Mouse (Mus musculus): ENCODE results near the gene Papln. TPM values are rescaled to one million over a fixed set of nuclear protein-coding genes. Genes with fewer than 3 reads are reported as not detected.

The Papln gene
- polyA plus RNA-seq, 1 experiment from 2014 or later = 1.4 TPM

- no peaks in the 10 kb centered on the region for H3K9me3 ChIP-seq (ENCODE audit: control insufficient read depth, low read depth, low read length)
- H3K36me3 ChIP-seq (ENCODE audit: control insufficient read depth, insufficient read depth, low read length) = peaks cover 56% of the 10 kb centered on the region
- 92% methylated on average over 10 of the region's 10 CpGs for WGBS
- no peak overlapping the region for H3K9ac ChIP-seq (replicated peaks; ENCODE audit: low read depth, low read length)
- H3K27me3 ChIP-seq (ENCODE audit: control insufficient read depth, insufficient read depth, low read length) = no peaks in the 10 kb centered on the region
- no peak overlapping the region for H3K27ac ChIP-seq (ENCODE audit: low read length)
- ATAC-seq (ENCODE audit: insufficient number of reproducible peaks, insufficient read depth, low FRiP score, low read depth) = no peak
- H3K4me1 ChIP-seq (ENCODE audit: control insufficient read depth, insufficient read depth, low read length) = no peaks in the 10 kb centered on the region
- H3K4me2 ChIP-seq (replicated peaks; ENCODE audit: low read depth, low read length) = no peak overlapping the region
- no peak overlapping the region for H3K4me3 ChIP-seq (ENCODE audit: low read depth, low read length)
Observed at GRCm38 (mm10) chr12:83734047-83734446, 29.4 kb upstream of the Papln start.

- Histone ChIP-seq H3K27ac (ENCODE audit: low read length) (no peak overlapping the region), H3K9me3 (ENCODE audit: control insufficient read depth, low read depth, low read length) (no peaks in the 10 kb centered on the region; the same call in 1 of the 2 replicates), H3K27me3 (ENCODE audit: control insufficient read depth, insufficient read depth, low read length) (no peaks in the 10 kb centered on the region), H3K4me2 (replicated peaks; ENCODE audit: low read depth, low read length) (no peak overlapping the region), H3K36me3 (ENCODE audit: control insufficient read depth, insufficient read depth, low read length) (peaks cover 40% of the 10 kb centered on the region), H3K4me3 (ENCODE audit: low read depth, low read length) (no peak overlapping the region), H3K9ac (replicated peaks; ENCODE audit: low read depth, low read length) (no peak overlapping the region), H3K4me1 (ENCODE audit: control insufficient read depth, insufficient read depth, low read length) (no peaks in the 10 kb centered on the region)
- WGBS = 79% methylated on average over 8 of the region's 8 CpGs
- no peak for ATAC-seq (ENCODE audit: insufficient number of reproducible peaks, insufficient read depth, low FRiP score, low read depth)
Observed at GRCm38 (mm10) chr12:83736236-83736635, 27.2 kb upstream of the Papln start.

- Histone ChIP-seq H3K9ac (replicated peaks; ENCODE audit: low read depth, low read length) (no peak overlapping the region), H3K4me3 (ENCODE audit: low read depth, low read length) (no peak overlapping the region), H3K27ac (ENCODE audit: low read length) (no peak overlapping the region), H3K4me1 (ENCODE audit: control insufficient read depth, insufficient read depth, low read length) (no peaks in the 10 kb centered on the region), H3K9me3 (ENCODE audit: control insufficient read depth, low read depth, low read length) (no peaks in the 10 kb centered on the region; the same call in 1 of the 2 replicates), H3K4me2 (replicated peaks; ENCODE audit: low read depth, low read length) (no peak overlapping the region), H3K27me3 (ENCODE audit: control insufficient read depth, insufficient read depth, low read length) (no peaks in the 10 kb centered on the region), H3K36me3 (ENCODE audit: control insufficient read depth, insufficient read depth, low read length) (peaks cover 19% of the 10 kb centered on the region)
- ATAC-seq (ENCODE audit: insufficient number of reproducible peaks, insufficient read depth, low FRiP score, low read depth) = no peak
- 88% methylated on average over 1 of the region's 1 CpGs for WGBS
Observed at GRCm38 (mm10) chr12:83738651-83739050, 24.8 kb upstream of the Papln start.

- no peak for ATAC-seq (ENCODE audit: insufficient number of reproducible peaks, insufficient read depth, low FRiP score, low read depth)
- Histone ChIP-seq H3K4me3 (ENCODE audit: low read depth, low read length) (no peak overlapping the region), H3K36me3 (ENCODE audit: control insufficient read depth, insufficient read depth, low read length) (no peaks in the 10 kb centered on the region; the same call in 1 of the 2 replicates), H3K4me1 (ENCODE audit: control insufficient read depth, insufficient read depth, low read length) (no peaks in the 10 kb centered on the region), H3K9me3 (ENCODE audit: control insufficient read depth, low read depth, low read length) (no peaks in the 10 kb centered on the region; the same call in 1 of the 2 replicates), H3K9ac (replicated peaks; ENCODE audit: low read depth, low read length) (no peak overlapping the region), H3K27me3 (ENCODE audit: control insufficient read depth, insufficient read depth, low read length) (no peaks in the 10 kb centered on the region), H3K4me2 (replicated peaks; ENCODE audit: low read depth, low read length) (no peak overlapping the region), H3K27ac (ENCODE audit: low read length) (no peak overlapping the region)
- WGBS = 61% methylated on average over 5 of the region's 5 CpGs
Observed at GRCm38 (mm10) chr12:83741722-83742121, 21.7 kb upstream of the Papln start.

GRCm38 (mm10) chr12:83742834-83743233 is 20.6 kb upstream of the Papln start:
- WGBS = 80% methylated on average over 4 of the region's 4 CpGs
- Histone ChIP-seq H3K4me1 (ENCODE audit: control insufficient read depth, insufficient read depth, low read length) (no peaks in the 10 kb centered on the region), H3K4me3 (ENCODE audit: low read depth, low read length) (no peak overlapping the region), H3K27ac (ENCODE audit: low read length) (no peak overlapping the region), H3K9ac (replicated peaks; ENCODE audit: low read depth, low read length) (no peak overlapping the region), H3K27me3 (ENCODE audit: control insufficient read depth, insufficient read depth, low read length) (no peaks in the 10 kb centered on the region), H3K36me3 (ENCODE audit: control insufficient read depth, insufficient read depth, low read length) (no peaks in the 10 kb centered on the region), H3K9me3 (ENCODE audit: control insufficient read depth, low read depth, low read length) (no peaks in the 10 kb centered on the region; the same call in 1 of the 2 replicates), H3K4me2 (replicated peaks; ENCODE audit: low read depth, low read length) (no peak overlapping the region)
- no peak for ATAC-seq (ENCODE audit: insufficient number of reproducible peaks, insufficient read depth, low FRiP score, low read depth)

- Histone ChIP-seq H3K9me3 (ENCODE audit: control insufficient read depth, low read depth, low read length) (no peaks in the 10 kb centered on the region; the same call in 1 of the 2 replicates), H3K4me3 (ENCODE audit: low read depth, low read length) (no peak overlapping the region), H3K36me3 (ENCODE audit: control insufficient read depth, insufficient read depth, low read length) (no peaks in the 10 kb centered on the region), H3K4me2 (replicated peaks; ENCODE audit: low read depth, low read length) (no peak overlapping the region), H3K27ac (ENCODE audit: low read length) (no peak overlapping the region), H3K9ac (replicated peaks; ENCODE audit: low read depth, low read length) (no peak overlapping the region), H3K4me1 (ENCODE audit: control insufficient read depth, insufficient read depth, low read length) (no peaks in the 10 kb centered on the region), H3K27me3 (ENCODE audit: control insufficient read depth, insufficient read depth, low read length) (no peaks in the 10 kb centered on the region)
- WGBS = 80% methylated on average over 3 of the region's 3 CpGs
- no peak for ATAC-seq (ENCODE audit: insufficient number of reproducible peaks, insufficient read depth, low FRiP score, low read depth)
Observed at GRCm38 (mm10) chr12:83743712-83744111, 19.7 kb upstream of the Papln start.

GRCm38 (mm10) chr12:83749186-83749585 is 14.2 kb upstream of the Papln start:
- Histone ChIP-seq H3K9me3 (ENCODE audit: control insufficient read depth, low read depth, low read length) (no peaks in the 10 kb centered on the region), H3K4me2 (replicated peaks; ENCODE audit: low read depth, low read length) (no peak overlapping the region), H3K36me3 (ENCODE audit: control insufficient read depth, insufficient read depth, low read length) (no peaks in the 10 kb centered on the region), H3K4me3 (ENCODE audit: low read depth, low read length) (no peak overlapping the region), H3K4me1 (ENCODE audit: control insufficient read depth, insufficient read depth, low read length) (0 out of 2 replicates have a peak, but pooled peaks cover 5% of the 10 kb centered on the region), H3K9ac (replicated peaks; ENCODE audit: low read depth, low read length) (no peak overlapping the region), H3K27ac (ENCODE audit: low read length) (no peak overlapping the region), H3K27me3 (ENCODE audit: control insufficient read depth, insufficient read depth, low read length) (no peaks in the 10 kb centered on the region)
- 73% methylated on average over 1 of the region's 1 CpGs for WGBS
- ATAC-seq (ENCODE audit: insufficient number of reproducible peaks, insufficient read depth, low FRiP score, low read depth) = no peak

- H3K4me3 ChIP-seq (ENCODE audit: low read depth, low read length) = no peak overlapping the region
- no peaks in the 10 kb centered on the region for H3K36me3 ChIP-seq (ENCODE audit: control insufficient read depth, insufficient read depth, low read length)
- no peak overlapping the region for H3K27ac ChIP-seq (ENCODE audit: low read length)
- H3K4me1 ChIP-seq (ENCODE audit: control insufficient read depth, insufficient read depth, low read length) = 0 out of 2 replicates have a peak, but pooled peaks cover 5% of the 10 kb centered on the region
- H3K9me3 ChIP-seq (ENCODE audit: control insufficient read depth, low read depth, low read length) = no peaks in the 10 kb centered on the region
- no peak overlapping the region for H3K4me2 ChIP-seq (replicated peaks; ENCODE audit: low read depth, low read length)
- ATAC-seq (ENCODE audit: insufficient number of reproducible peaks, insufficient read depth, low FRiP score, low read depth) = 0 out of 2 replicates have a peak, but pooled peaks have one; percentile 37
- no peak overlapping the region for H3K9ac ChIP-seq (replicated peaks; ENCODE audit: low read depth, low read length)
- WGBS = 21% methylated on average over 2 of the region's 2 CpGs
- H3K27me3 ChIP-seq (ENCODE audit: control insufficient read depth, insufficient read depth, low read length) = no peaks in the 10 kb centered on the region
Observed at GRCm38 (mm10) chr12:83752495-83752894, 10.9 kb upstream of the Papln start.

GRCm38 (mm10) chr12:83758735-83759134 is 4.7 kb upstream of the Papln start:
- Histone ChIP-seq H3K36me3 (ENCODE audit: control insufficient read depth, insufficient read depth, low read length) (no peaks in the 10 kb centered on the region), H3K27me3 (ENCODE audit: control insufficient read depth, insufficient read depth, low read length) (no peaks in the 10 kb centered on the region), H3K9ac (replicated peaks; ENCODE audit: low read depth, low read length) (no peak overlapping the region), H3K4me3 (ENCODE audit: low read depth, low read length) (no peak overlapping the region), H3K27ac (ENCODE audit: low read length) (no peak overlapping the region), H3K4me1 (ENCODE audit: control insufficient read depth, insufficient read depth, low read length) (peaks cover 10% of the 10 kb centered on the region), H3K4me2 (replicated peaks; ENCODE audit: low read depth, low read length) (no peak overlapping the region), H3K9me3 (ENCODE audit: control insufficient read depth, low read depth, low read length) (no peaks in the 10 kb centered on the region)
- 67% methylated on average over 10 of the region's 10 CpGs for WGBS
- no peak for ATAC-seq (ENCODE audit: insufficient number of reproducible peaks, insufficient read depth, low FRiP score, low read depth)
